Mouse (Mus musculus): ENCODE measurements around the gene Asb11. TPM values are rescaled to one million over a fixed set of nuclear protein-coding genes. Genes with fewer than 3 reads are reported as not detected.

Asb11 gene
- polyA plus RNA-seq (2015; fragmentation: Nextera tagmentation; extraction: Ambion mirVana): 0.45 and 0.50 TPM in 2 replicates

DNA sequence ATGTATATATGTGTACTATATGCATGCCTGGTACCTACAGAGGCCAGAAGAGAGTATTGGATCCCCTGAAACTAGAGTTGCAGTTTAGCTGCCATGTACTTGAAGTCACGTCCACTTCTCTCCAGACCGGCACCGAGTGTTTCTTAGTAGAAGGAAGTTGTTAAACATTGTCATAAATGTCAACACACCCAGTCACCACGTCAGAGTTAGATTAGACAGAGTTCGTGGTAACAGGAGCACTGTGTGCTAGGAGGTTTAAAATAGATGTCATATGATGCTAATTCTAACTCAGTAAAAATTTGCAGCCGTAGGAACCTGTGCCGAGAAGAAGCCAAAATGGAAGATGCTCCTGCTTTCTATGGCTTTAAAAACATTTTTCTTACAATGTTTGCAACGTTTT, at the start of gene Asb11:
Gene Asb11, plus strand, starts transcription at position 286 of the 400 bp plus-strand sequence.
- H3K4me3 ChIP-seq (ENCODE audit: low read length): no peak within 1 kb of the TSS
- no peak for ATAC-seq (ENCODE audit: low read depth)
- WGBS: 48% methylated on average over 8 of the region's 8 CpGs

DNA sequence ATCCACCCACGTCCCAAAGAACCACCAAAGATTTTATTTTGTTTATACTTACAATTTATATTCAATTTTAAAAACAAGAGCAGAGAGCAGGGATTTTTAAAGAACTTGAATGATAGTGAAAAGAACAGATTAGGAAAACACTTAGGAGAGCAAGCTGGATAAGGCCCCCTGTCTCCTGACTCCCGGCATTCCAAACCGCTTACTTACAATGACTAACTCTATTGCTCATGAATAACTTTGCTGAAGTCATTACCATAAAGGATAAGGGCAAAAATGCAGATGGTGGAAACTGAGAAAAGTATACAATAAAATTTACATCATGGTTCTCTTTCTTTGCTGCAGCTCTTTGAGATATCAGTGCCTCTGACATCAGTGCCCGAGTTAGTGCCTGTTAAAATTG, 42.7 kb upstream of the Asb11 start:
- no peak for ATAC-seq (ENCODE audit: low read depth)
- H3K27ac ChIP-seq (ENCODE audit: low read length): no peak overlapping the region
- no peak overlapping the region for H3K9ac ChIP-seq (ENCODE audit: low read length)
- H3K4me1 ChIP-seq (replicated peaks; ENCODE audit: control insufficient read depth, insufficient read depth, low read length): no peaks in the 10 kb centered on the region
- no peaks in the 10 kb centered on the region for H3K9me3 ChIP-seq (ENCODE audit: control insufficient read depth, low read length)
- no peaks in the 10 kb centered on the region for H3K27me3 ChIP-seq (ENCODE audit: control insufficient read depth, insufficient read depth, low read depth, low read length)
- H3K4me3 ChIP-seq (ENCODE audit: low read length): no peak overlapping the region
- 74% methylated on average over 4 of the region's 4 CpGs for WGBS
- no peaks in the 10 kb centered on the region for H3K36me3 ChIP-seq (ENCODE audit: control insufficient read depth, insufficient read depth, low read length)
- H3K4me2 ChIP-seq (ENCODE audit: low read depth, low read length): no peak overlapping the region

More for the DNA sequence above, at the start of gene Asb11:
- Histone ChIP-seq H3K4me2 (ENCODE audit: low read depth, low read length) (no peak within 1 kb of the TSS), H3K4me1 (replicated peaks; ENCODE audit: control insufficient read depth, insufficient read depth, low read length) (no peaks in the 10 kb centered on the region), H3K9me3 (ENCODE audit: control insufficient read depth, low read length) (no peaks in the 10 kb centered on the region), H3K27ac (ENCODE audit: low read length) (no peak within 1 kb of the TSS), H3K36me3 (ENCODE audit: control insufficient read depth, insufficient read depth, low read length) (peaks cover 6% of the 10 kb centered on the region; the same call in 1 of the 2 replicates), H3K9ac (ENCODE audit: low read length) (no peak within 1 kb of the TSS), H3K27me3 (ENCODE audit: control insufficient read depth, insufficient read depth, low read depth, low read length) (no peaks in the 10 kb centered on the region; the same call in 1 of the 2 replicates)

DNA sequence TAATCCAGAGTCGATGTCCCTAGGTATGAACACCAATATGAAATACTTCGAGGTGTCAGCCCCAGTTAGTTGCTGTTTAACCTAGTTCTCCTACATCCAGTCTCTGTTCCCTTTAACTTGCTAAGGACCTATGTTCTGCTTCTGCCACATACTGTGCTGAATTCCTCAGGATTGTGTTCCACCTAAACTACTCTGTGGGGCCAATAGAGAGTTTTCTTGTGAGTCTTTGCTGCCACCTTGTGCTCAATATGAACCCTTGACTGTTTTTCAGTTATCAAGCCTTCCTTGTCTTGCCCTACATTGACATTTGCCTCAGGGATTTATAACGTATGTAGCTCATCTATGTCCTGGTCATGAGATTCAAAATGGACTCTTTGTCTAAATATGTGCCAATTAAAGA, 38.3 kb upstream of the Asb11 start:
- Histone ChIP-seq H3K27ac (ENCODE audit: low read length) (no peak overlapping the region), H3K4me2 (ENCODE audit: low read depth, low read length) (no peak overlapping the region), H3K27me3 (ENCODE audit: control insufficient read depth, insufficient read depth, low read depth, low read length) (no peaks in the 10 kb centered on the region), H3K9me3 (ENCODE audit: control insufficient read depth, low read length) (no peaks in the 10 kb centered on the region), H3K4me3 (ENCODE audit: low read length) (no peak overlapping the region), H3K36me3 (ENCODE audit: control insufficient read depth, insufficient read depth, low read length) (no peaks in the 10 kb centered on the region), H3K4me1 (replicated peaks; ENCODE audit: control insufficient read depth, insufficient read depth, low read length) (no peaks in the 10 kb centered on the region), H3K9ac (ENCODE audit: low read length) (no peak overlapping the region)
- ATAC-seq (ENCODE audit: low read depth): peak; percentile 52; the same call in 1 of the 2 replicates
- 54% methylated on average over 3 of the region's 3 CpGs for whole genome bisulfite sequencing

DNA sequence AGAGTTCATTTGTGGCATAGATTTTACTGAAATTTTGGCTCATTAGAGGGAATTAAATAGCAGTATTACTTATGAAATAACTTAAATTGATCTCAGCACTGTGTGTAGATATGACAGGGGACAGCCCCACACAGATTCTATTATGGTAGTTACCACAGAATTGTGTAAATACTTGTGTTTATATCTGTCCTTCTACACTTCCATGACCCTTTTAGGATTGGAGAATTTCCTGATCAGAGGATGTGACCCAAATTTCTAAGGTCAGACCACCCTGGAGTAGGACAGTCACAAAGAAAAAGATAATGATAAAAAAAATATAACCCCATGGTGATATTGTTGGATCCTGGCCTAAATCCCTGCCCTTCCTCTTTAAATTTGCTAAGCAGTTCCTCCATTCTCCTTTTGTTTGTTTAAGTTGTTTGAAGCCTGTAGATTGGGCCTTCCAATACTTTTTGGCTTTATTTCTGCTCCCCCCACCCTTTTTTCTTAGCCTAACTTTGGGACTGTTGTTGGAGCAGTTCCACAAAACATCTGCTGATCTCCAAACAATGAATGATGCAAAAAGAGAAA, 31.6 kb upstream of the Asb11 start:
- no peak overlapping the region for H3K4me3 ChIP-seq (ENCODE audit: low read length)
- H3K27me3 ChIP-seq (ENCODE audit: control insufficient read depth, insufficient read depth, low read depth, low read length): no peaks in the 10 kb centered on the region; the same call in 1 of the 2 replicates
- H3K9me3 ChIP-seq (ENCODE audit: control insufficient read depth, low read length): no peaks in the 10 kb centered on the region
- H3K27ac ChIP-seq (ENCODE audit: low read length): 0 out of 2 replicates have a peak overlapping the region, but pooled peaks have one; percentile 15
- H3K4me2 ChIP-seq (ENCODE audit: low read depth, low read length): no peak overlapping the region
- H3K9ac ChIP-seq (ENCODE audit: low read length): no peak overlapping the region
- H3K4me1 ChIP-seq (replicated peaks; ENCODE audit: control insufficient read depth, insufficient read depth, low read length): 0 out of 2 replicates have a peak, but pooled peaks cover 6% of the 10 kb centered on the region
- H3K36me3 ChIP-seq (ENCODE audit: control insufficient read depth, insufficient read depth, low read length): no peaks in the 10 kb centered on the region
- peak; percentile 73 for ATAC-seq (ENCODE audit: low read depth)

DNA sequence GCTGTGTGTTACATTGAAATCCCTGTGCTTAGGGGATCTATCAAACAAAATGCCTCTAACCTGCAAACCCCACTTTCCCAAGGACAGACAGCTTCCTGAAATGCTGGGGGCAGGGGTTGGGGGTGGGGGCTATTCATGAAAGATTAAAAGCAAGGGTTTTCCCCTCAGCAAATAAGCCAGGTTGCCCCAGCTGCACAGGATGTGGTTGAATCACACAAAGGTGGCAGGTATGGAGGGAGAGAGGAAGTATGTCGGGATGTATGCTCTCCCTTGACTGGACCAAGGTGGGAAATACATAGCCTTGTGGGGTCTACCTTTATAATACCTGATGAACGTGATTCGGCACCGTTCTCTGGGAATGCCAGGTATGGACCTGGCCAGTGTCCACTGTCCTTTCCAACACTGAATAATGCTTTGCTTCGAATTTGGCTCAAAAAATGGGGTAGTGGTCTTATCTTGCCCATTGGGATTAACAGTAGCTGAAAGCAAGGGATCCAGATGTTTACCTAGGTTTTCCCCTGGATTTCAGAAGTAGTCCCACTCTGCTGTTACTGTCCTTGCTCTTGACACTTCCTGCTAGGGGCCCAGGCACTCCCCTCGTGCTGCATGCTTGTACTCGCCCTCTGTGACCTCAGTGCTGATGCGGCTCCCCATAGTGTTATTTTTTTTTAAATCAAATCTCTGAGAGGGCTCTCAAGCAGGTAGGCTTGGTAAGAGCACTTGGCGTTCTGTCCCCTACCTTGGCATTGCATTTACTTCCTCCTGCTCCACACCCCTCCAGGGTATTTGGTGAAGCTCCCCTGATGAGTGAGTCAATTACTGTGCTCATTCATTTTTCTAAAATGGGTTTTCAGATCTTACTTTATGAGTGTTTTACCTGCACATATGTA, 30.4 kb upstream of the Asb11 start:
- H3K9ac ChIP-seq (ENCODE audit: low read length): no peak overlapping the region
- no peaks in the 10 kb centered on the region for H3K36me3 ChIP-seq (ENCODE audit: control insufficient read depth, insufficient read depth, low read length)
- 55% methylated on average over 9 of the region's 9 CpGs for WGBS
- peak; percentile 11; the same call in 1 of the 2 replicates for ATAC-seq (ENCODE audit: low read depth)
- peak overlapping the region; percentile 43 for H3K27ac ChIP-seq (ENCODE audit: low read length)
- H3K9me3 ChIP-seq (ENCODE audit: control insufficient read depth, low read length): no peaks in the 10 kb centered on the region
- H3K4me2 ChIP-seq (ENCODE audit: low read depth, low read length): no peak overlapping the region
- no peaks in the 10 kb centered on the region; the same call in 1 of the 2 replicates for H3K27me3 ChIP-seq (ENCODE audit: control insufficient read depth, insufficient read depth, low read depth, low read length)
- 0 out of 2 replicates have a peak, but pooled peaks cover 6% of the 10 kb centered on the region for H3K4me1 ChIP-seq (replicated peaks; ENCODE audit: control insufficient read depth, insufficient read depth, low read length)
- no peak overlapping the region for H3K4me3 ChIP-seq (ENCODE audit: low read length)

DNA sequence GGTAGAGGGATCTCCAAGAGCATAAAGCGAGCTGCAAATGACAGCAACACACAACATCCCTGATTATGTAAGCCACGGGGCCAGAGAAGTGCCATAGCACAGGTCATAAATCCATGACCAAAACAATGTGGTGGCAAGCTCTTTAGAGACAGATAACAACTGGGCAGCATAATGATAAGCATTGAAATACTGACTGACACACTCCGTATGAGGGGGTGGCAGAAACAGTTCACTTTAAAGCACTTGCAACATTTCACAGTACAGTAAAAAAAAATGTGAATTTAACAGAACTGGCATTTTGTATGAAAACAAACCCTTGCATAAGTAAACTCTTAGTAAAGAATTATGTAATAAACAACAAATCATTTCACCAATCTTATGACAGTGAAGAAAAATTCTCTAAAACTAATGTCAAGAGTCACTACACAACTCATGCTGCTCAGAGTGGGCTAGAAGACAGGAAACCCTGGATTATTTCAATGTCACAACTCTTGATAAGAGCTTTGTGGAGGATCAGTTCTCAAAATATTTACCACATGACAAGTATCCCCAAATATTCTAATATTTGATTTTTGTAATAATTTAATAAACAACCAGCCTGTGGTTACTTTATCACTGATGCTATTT, 28.4 kb upstream of the Asb11 start:
- Histone ChIP-seq H3K27ac (ENCODE audit: low read length) (no peak overlapping the region; the same call in 1 of the 2 replicates), H3K27me3 (ENCODE audit: control insufficient read depth, insufficient read depth, low read depth, low read length) (no peaks in the 10 kb centered on the region; the same call in 1 of the 2 replicates), H3K36me3 (ENCODE audit: control insufficient read depth, insufficient read depth, low read length) (no peaks in the 10 kb centered on the region), H3K9me3 (ENCODE audit: control insufficient read depth, low read length) (no peaks in the 10 kb centered on the region), H3K4me3 (ENCODE audit: low read length) (no peak overlapping the region), H3K9ac (ENCODE audit: low read length) (no peak overlapping the region), H3K4me1 (replicated peaks; ENCODE audit: control insufficient read depth, insufficient read depth, low read length) (0 out of 2 replicates have a peak, but pooled peaks cover 6% of the 10 kb centered on the region), H3K4me2 (ENCODE audit: low read depth, low read length) (no peak overlapping the region)
- peak; percentile 68 for ATAC-seq (ENCODE audit: low read depth)
- 56% methylated on average over 3 of the region's 3 CpGs for WGBS

DNA sequence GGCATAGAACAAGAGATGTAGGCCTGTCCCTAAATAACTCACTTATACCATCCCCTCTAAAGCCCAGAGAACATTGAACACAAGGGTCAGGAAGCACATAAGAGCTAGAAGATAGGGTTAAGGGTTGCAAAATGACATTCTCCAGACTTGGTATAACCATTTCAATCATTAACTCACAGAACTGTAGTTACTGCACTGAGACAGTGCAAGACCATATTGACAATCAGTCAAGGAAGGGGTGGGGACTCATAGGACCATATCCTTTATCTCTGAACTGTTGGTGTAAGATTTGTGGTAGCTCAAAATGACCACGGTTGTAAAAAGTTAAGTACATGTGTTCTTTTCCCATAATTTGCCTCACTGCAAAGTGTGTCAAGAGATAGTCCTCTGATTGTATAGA, 26.2 kb upstream of the Asb11 start:
- Histone ChIP-seq H3K27ac (ENCODE audit: low read length) (no peak overlapping the region), H3K36me3 (ENCODE audit: control insufficient read depth, insufficient read depth, low read length) (no peaks in the 10 kb centered on the region), H3K4me2 (ENCODE audit: low read depth, low read length) (no peak overlapping the region), H3K9me3 (ENCODE audit: control insufficient read depth, low read length) (no peaks in the 10 kb centered on the region), H3K27me3 (ENCODE audit: control insufficient read depth, insufficient read depth, low read depth, low read length) (peaks cover 2% of the 10 kb centered on the region; the same call in 1 of the 2 replicates), H3K4me1 (replicated peaks; ENCODE audit: control insufficient read depth, insufficient read depth, low read length) (0 out of 2 replicates have a peak, but pooled peaks cover 6% of the 10 kb centered on the region), H3K4me3 (ENCODE audit: low read length) (no peak overlapping the region), H3K9ac (ENCODE audit: low read length) (no peak overlapping the region)
- 81% methylated on average over 1 of the region's 1 CpGs for WGBS
- no peak for ATAC-seq (ENCODE audit: low read depth)

DNA sequence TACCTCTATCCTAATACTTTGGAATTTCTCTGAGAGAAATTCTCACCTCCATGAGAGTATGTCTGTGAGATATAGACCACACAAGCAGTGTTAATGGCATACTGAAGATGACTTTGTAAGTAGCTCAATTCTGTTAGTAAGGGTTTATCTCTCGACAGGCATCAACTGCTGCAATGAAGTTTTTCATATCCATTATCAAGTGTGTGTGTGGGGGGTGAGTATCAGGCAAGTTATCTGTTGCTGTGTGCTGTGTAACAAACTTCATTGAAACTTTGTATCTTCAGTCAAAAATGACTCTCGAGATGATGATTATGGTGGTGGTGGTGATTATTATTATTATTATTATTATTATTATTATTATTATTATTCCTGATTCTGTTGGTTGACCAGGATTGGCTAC, 20.0 kb upstream of the Asb11 start:
- 0 out of 2 replicates have a peak, but pooled peaks cover 2% of the 10 kb centered on the region for H3K27me3 ChIP-seq (ENCODE audit: control insufficient read depth, insufficient read depth, low read depth, low read length)
- H3K4me1 ChIP-seq (replicated peaks; ENCODE audit: control insufficient read depth, insufficient read depth, low read length): peaks cover 4% of the 10 kb centered on the region; the same call in 1 of the 2 replicates
- H3K4me2 ChIP-seq (ENCODE audit: low read depth, low read length): no peak overlapping the region
- H3K27ac ChIP-seq (ENCODE audit: low read length): no peak overlapping the region
- H3K4me3 ChIP-seq (ENCODE audit: low read length): no peak overlapping the region
- H3K9ac ChIP-seq (ENCODE audit: low read length): no peak overlapping the region
- 83% methylated on average over 2 of the region's 2 CpGs for WGBS
- H3K36me3 ChIP-seq (ENCODE audit: control insufficient read depth, insufficient read depth, low read length): no peaks in the 10 kb centered on the region
- no peaks in the 10 kb centered on the region for H3K9me3 ChIP-seq (ENCODE audit: control insufficient read depth, low read length)
- ATAC-seq (ENCODE audit: low read depth): no peak

DNA sequence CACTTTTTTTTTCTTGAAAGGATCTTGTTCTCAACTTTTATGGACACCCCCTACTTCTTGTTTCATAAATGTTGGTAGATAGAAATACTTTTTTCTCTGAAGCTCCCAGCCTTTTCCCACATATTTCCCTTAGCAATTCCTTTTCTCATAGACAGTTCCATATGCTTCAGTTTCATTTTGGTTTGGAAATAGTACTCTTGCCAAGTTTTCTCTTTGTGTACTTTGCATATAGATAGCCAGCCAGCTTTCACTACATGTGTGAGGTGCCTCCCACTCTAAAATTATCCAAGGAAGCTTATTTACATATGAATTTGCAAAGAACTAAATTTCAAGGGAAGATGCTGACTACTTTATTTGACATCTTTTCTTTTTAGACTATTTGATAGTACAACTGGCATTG, 18.8 kb upstream of the Asb11 start:
- Histone ChIP-seq H3K9me3 (ENCODE audit: control insufficient read depth, low read length) (no peaks in the 10 kb centered on the region), H3K4me2 (ENCODE audit: low read depth, low read length) (no peak overlapping the region), H3K4me3 (ENCODE audit: low read length) (no peak overlapping the region), H3K27ac (ENCODE audit: low read length) (no peak overlapping the region), H3K9ac (ENCODE audit: low read length) (no peak overlapping the region), H3K36me3 (ENCODE audit: control insufficient read depth, insufficient read depth, low read length) (peaks cover 4% of the 10 kb centered on the region; the same call in 1 of the 2 replicates), H3K4me1 (replicated peaks; ENCODE audit: control insufficient read depth, insufficient read depth, low read length) (peaks cover 4% of the 10 kb centered on the region; the same call in 1 of the 2 replicates), H3K27me3 (ENCODE audit: control insufficient read depth, insufficient read depth, low read depth, low read length) (0 out of 2 replicates have a peak, but pooled peaks cover 2% of the 10 kb centered on the region)
- no peak for ATAC-seq (ENCODE audit: low read depth)
